Mouse (Mus musculus) CH12.LX (cell line): ENCODE measurements around the gene Cyp21a1.
"Not testable (repeated sequence)": the region's sequence is repeated elsewhere in the genome, so short reads cannot be mapped to it uniquely, and the experiment has no call there.

ENCODE experiments used
- CHD1 ChIP-seq: IDR thresholded peaks from 2 replicates; pipeline ENCODE4 v1.6.1; 2012; ENCODE audit warnings: low read depth, low read length, improper control_type of control experiment, inconsistent platforms
- CHD2 ChIP-seq: IDR thresholded peaks from 2 replicates; pipeline ENCODE4 v1.6.1; 2011; ENCODE audit warnings: low read length, improper control_type of control experiment
- CTCF ChIP-seq, 2 experiments: IDR thresholded peaks in 1 of 2; conservative IDR thresholded peaks in 1 of 2; 2 replicates each; pipeline ENCODE4 v1.5.1; 2011 to 2012; ENCODE audit warnings: low read depth in 2 of 2, low read length in 2 of 2, improper control_type of control experiment in 1 of 2, inconsistent platforms in 1 of 2, mild to moderate bottlenecking in 1 of 2, moderate library complexity in 1 of 2
- MAX ChIP-seq: IDR thresholded peaks from 2 replicates; pipeline ENCODE4 v1.6.1; 2011; ENCODE audit warnings: low read length, improper control_type of control experiment
- MYC ChIP-seq: IDR thresholded peaks from 2 replicates; pipeline ENCODE4 v1.6.1; 2011; ENCODE audit warnings: low read depth, mild to moderate bottlenecking, improper control_type of control experiment, low read length
- PAX5 ChIP-seq: IDR thresholded peaks from 2 replicates; pipeline ENCODE4 v1.6.1; 2012; ENCODE audit warnings: low read length, inconsistent platforms, mixed read lengths
- POLR2A ChIP-seq: IDR thresholded peaks from 2 replicates; pipeline ENCODE4 v1.6.1; 2011; ENCODE audit warnings: low read depth, mild to moderate bottlenecking, improper control_type of control experiment, low read length
- RAD21 ChIP-seq: IDR thresholded peaks from 2 replicates; pipeline ENCODE4 v1.6.1; 2011; ENCODE audit warnings: low read depth, mild to moderate bottlenecking, low read length, improper control_type of control experiment, moderate library complexity
- SMC3 ChIP-seq: IDR thresholded peaks from 2 replicates; pipeline ENCODE4 v1.6.1; 2011; ENCODE audit warnings: low read depth, low read length, improper control_type of control experiment
- USF1 ChIP-seq: IDR thresholded peaks from 2 replicates; pipeline ENCODE4 v1.6.1; 2014; ENCODE audit warnings: low read depth, mild to moderate bottlenecking, inconsistent platforms, low read length, improper control_type of control experiment
- USF2 ChIP-seq: conservative IDR thresholded peaks from 2 replicates; pipeline ENCODE4 v1.6.1; 2011; ENCODE audit warnings: low read depth, low read length, improper control_type of control experiment
- ZKSCAN1 ChIP-seq: IDR thresholded peaks from 2 replicates; pipeline ENCODE4 v1.6.1; 2012; ENCODE audit warnings: low read depth, inconsistent platforms, low read length, improper control_type of control experiment, borderline replicate concordance
- ZNF384 ChIP-seq: IDR thresholded peaks from 2 replicates; pipeline ENCODE4 v1.6.1; 2012; ENCODE audit warnings: low read depth, low read length, improper control_type of control experiment, inconsistent platforms

- TF ChIP-seq USF2; MAX; USF1; PAX5; CTCF (conservative IDR thresholded peaks at IDR 0.05 in 1 of 2, IDR thresholded peaks at IDR 0.05 in 1 of 2; ENCODE audit: low read depth in 2 of 2, low read length in 2 of 2); SMC3; POLR2A; CHD2; ZNF384; MYC; ZKSCAN1; RAD21; CHD1: not testable (repeated sequence)
Measured at GRCm38 (mm10) chr17:34804301-34804700, at the start of gene Cyp21a1.
